Mouse (Mus musculus) MEL (cell line): ENCODE measurements at regions not wholly inside any gene's neighbourhood (a gene's known extent, or its start where the extent isn't known, plus 50 kb on each side); places are given as distances from the start of the nearest gene placed in this dataset.

Source experiments
- DNase-seq: peaks from one replicate; pipeline ENCODE4 v3.0.0; 2011; ENCODE audit warnings: low read depth, low spot score
- H3K27ac ChIP-seq: 2 replicates; pipeline ENCODE4 v1.5.1; 2012; ENCODE audit warnings: low read depth, mild to moderate bottlenecking, control low read depth, low read length, moderate library complexity; ENCODE audit not compliant: control insufficient read depth
- H3K27me3 ChIP-seq, 2 experiments: fragments of 150-350 bp in 1 of 2; sonication (generic) in 1 of 2; 2 replicates each; pipeline ENCODE4 v1.6.1; 2012; ENCODE audit warnings: low read length in 2 of 2, mild to moderate bottlenecking in 2 of 2, improper control_type of control experiment in 1 of 2, moderate library complexity in 1 of 2; ENCODE audit not compliant: insufficient read depth in 2 of 2, control insufficient read depth in 1 of 2
- H3K36me3 ChIP-seq, 2 experiments: 2 replicates each; pipeline ENCODE4 v1.6.1; 2012 to 2014; ENCODE audit warnings: low read length in 2 of 2, improper control_type of control experiment in 1 of 2, inconsistent platforms in 1 of 2, mild to moderate bottlenecking in 1 of 2; ENCODE audit not compliant: insufficient read depth in 2 of 2, control insufficient read depth in 1 of 2
- H3K4me1 ChIP-seq, 2 experiments: fragments of 150-350 bp in 1 of 2; sonication (generic) in 1 of 2; 2 replicates each; pipeline ENCODE4 v1.6.1; 2012; ENCODE audit warnings: low read length in 2 of 2, improper control_type of control experiment in 1 of 2, mild to moderate bottlenecking in 1 of 2; ENCODE audit not compliant: insufficient read depth in 2 of 2, control insufficient read depth in 1 of 2
- H3K4me3 ChIP-seq, 2 experiments: fragments of 150-350 bp in 1 of 2; sonication (generic) in 1 of 2; 2 replicates each; pipeline ENCODE4 v1.5.1; 2012; ENCODE audit warnings: low read depth in 2 of 2, low read length in 2 of 2, mild to moderate bottlenecking in 2 of 2, moderate library complexity in 2 of 2, control low read depth in 1 of 2, improper control_type of control experiment in 1 of 2; ENCODE audit not compliant: control insufficient read depth in 1 of 2, insufficient read depth in 1 of 2
- H3K79me2 ChIP-seq: 2 replicates; pipeline ENCODE4 v1.6.1; 2012; ENCODE audit warnings: mild to moderate bottlenecking, low read length, moderate library complexity; ENCODE audit not compliant: control insufficient read depth, poor library complexity, insufficient read depth
- H3K9ac ChIP-seq: 2 replicates; pipeline ENCODE4 v1.6.1; 2012; ENCODE audit warnings: low read depth, mild to moderate bottlenecking, control low read depth, low read length, moderate library complexity; ENCODE audit not compliant: control insufficient read depth, poor library complexity, severe bottlenecking
- H3K9me3 ChIP-seq: fragments of 150-350 bp; sonication (generic); replicated peaks from 2 replicates; pipeline ENCODE4 v1.6.1; 2012; ENCODE audit warnings: mild to moderate bottlenecking, low read length, improper control_type of control experiment, moderate library complexity; ENCODE audit not compliant: insufficient read depth
- E2F4 ChIP-seq: IDR thresholded peaks from 2 replicates; pipeline ENCODE4 v1.6.1; 2011; ENCODE audit warnings: low read depth, low read length, improper control_type of control experiment, borderline replicate concordance
- ELF1 ChIP-seq: IDR thresholded peaks from 2 replicates; pipeline ENCODE4 v1.6.1; 2014; ENCODE audit warnings: low read depth, mild to moderate bottlenecking, inconsistent platforms, low read length, improper control_type of control experiment, moderate library complexity
- ETS1 ChIP-seq: IDR thresholded peaks from 2 replicates; pipeline ENCODE4 v1.6.1; 2012; ENCODE audit warnings: low read depth, mild to moderate bottlenecking, inconsistent platforms, low read length, improper control_type of control experiment, moderate library complexity
- GABPA ChIP-seq: IDR thresholded peaks from 2 replicates; pipeline ENCODE4 v1.6.1; 2012; ENCODE audit warnings: low read depth, mild to moderate bottlenecking, inconsistent platforms, low read length, improper control_type of control experiment, moderate library complexity
- GATA1 ChIP-seq: IDR thresholded peaks from 2 replicates; pipeline ENCODE4 v1.6.1; 2011; ENCODE audit warnings: low read depth, low read length, improper control_type of control experiment
- KAT2A ChIP-seq: conservative IDR thresholded peaks from 2 replicates; pipeline ENCODE4 v1.6.1; 2012; ENCODE audit warnings: low read depth, low read length, improper control_type of control experiment, inconsistent platforms
- MAFK ChIP-seq: IDR thresholded peaks from 2 replicates; pipeline ENCODE4 v1.6.1; 2011; ENCODE audit warnings: low read depth, mild to moderate bottlenecking, low read length, improper control_type of control experiment, borderline replicate concordance
- MEF2A ChIP-seq: IDR thresholded peaks from 2 replicates; pipeline ENCODE4 v1.6.1; 2014; ENCODE audit warnings: low read depth, mild to moderate bottlenecking, inconsistent platforms, low read length, improper control_type of control experiment; ENCODE audit not compliant: poor library complexity, insufficient replicate concordance, severe bottlenecking; ENCODE audit errors: extremely low read depth
- MYB ChIP-seq: IDR thresholded peaks from 2 replicates; pipeline ENCODE4 v1.6.1; 2011; ENCODE audit warnings: mild to moderate bottlenecking, low read depth, low read length, improper control_type of control experiment
- MYC ChIP-seq: IDR thresholded peaks from 2 replicates; pipeline ENCODE4 v1.6.1; 2011; ENCODE audit warnings: low read depth, mild to moderate bottlenecking, low read length, improper control_type of control experiment, moderate library complexity
- NELFE ChIP-seq: IDR thresholded peaks from 2 replicates; pipeline ENCODE4 v1.6.1; 2011; ENCODE audit warnings: low read depth, low read length, improper control_type of control experiment
- NRF1 ChIP-seq: IDR thresholded peaks from 2 replicates; pipeline ENCODE4 v1.6.1; 2014; ENCODE audit warnings: low read depth, mild to moderate bottlenecking, inconsistent platforms, low read length, improper control_type of control experiment, moderate library complexity; ENCODE audit not compliant: poor library complexity, insufficient read depth, severe bottlenecking
- POLR2A ChIP-seq, 2 experiments: IDR thresholded peaks; 2 replicates each; pipeline ENCODE4 v1.6.1; 2011 to 2012; ENCODE audit warnings: low read length in 2 of 2, mild to moderate bottlenecking in 2 of 2, control low read depth in 1 of 2, improper control_type of control experiment in 1 of 2, low read depth in 1 of 2, moderate library complexity in 1 of 2; ENCODE audit not compliant: control insufficient read depth in 1 of 2, insufficient read depth in 1 of 2, poor library complexity in 1 of 2
- POLR2AphosphoS5 ChIP-seq: IDR thresholded peaks from 2 replicates; pipeline ENCODE4 v1.6.1; 2012; ENCODE audit warnings: low read depth, borderline replicate concordance, mild to moderate bottlenecking, inconsistent platforms, low read length, moderate library complexity, mixed read lengths
- SIN3A ChIP-seq: IDR thresholded peaks from 2 replicates; pipeline ENCODE4 v1.6.1; 2012; ENCODE audit warnings: low read length, improper control_type of control experiment, inconsistent platforms
- TBP ChIP-seq: IDR thresholded peaks from 2 replicates; pipeline ENCODE4 v1.8.0; 2011; ENCODE audit warnings: low read depth, low read length, improper control_type of control experiment
- USF1 ChIP-seq: IDR thresholded peaks from 2 replicates; pipeline ENCODE4 v1.6.1; 2014; ENCODE audit warnings: low read depth, mild to moderate bottlenecking, inconsistent platforms, low read length, improper control_type of control experiment, moderate library complexity
- ZKSCAN1 ChIP-seq: IDR thresholded peaks from 2 replicates; pipeline ENCODE4 v1.6.1; 2012; ENCODE audit warnings: low read depth, mild to moderate bottlenecking, inconsistent platforms, low read length, improper control_type of control experiment, moderate library complexity

GRCm38 (mm10) chr3:133685393-133685792, 140.5 kb upstream of the Tet2 start:
- TF ChIP-seq MEF2A (no peak), SIN3A (no peak), NELFE (no peak), E2F4 (no peak)
- Histone ChIP-seq H3K4me3 (no peak overlapping the region), H3K27ac (no peak overlapping the region), H3K27me3 (no peaks in the 10 kb centered on the region), H3K9ac (no peak overlapping the region), H3K36me3 (no peaks in the 10 kb centered on the region), H3K79me2 (no peaks in the 10 kb centered on the region), H3K4me1 (no peaks in the 10 kb centered on the region), H3K9me3 (no peaks in the 10 kb centered on the region)
- DNase-seq, result no peak

- no peaks in the 10 kb centered on the region; a peak in 1 of 4 replicates for H3K27me3 ChIP-seq
- no peak overlapping the region for H3K27ac ChIP-seq
- no peaks in the 10 kb centered on the region for H3K79me2 ChIP-seq
- no peak overlapping the region for H3K4me3 ChIP-seq
- H3K9me3 ChIP-seq, result no peaks in the 10 kb centered on the region
- DNase-seq, result no peak
- no peak overlapping the region for H3K9ac ChIP-seq
- no peak for TF ChIP-seq ZKSCAN1
- TF ChIP-seq NELFE, result no peak
- TF ChIP-seq KAT2A, result no peak
- no peak for TF ChIP-seq MYC
- no peak for TF ChIP-seq POLR2AphosphoS5
- TF ChIP-seq MYB, result no peak
- no peak for TF ChIP-seq POLR2A (IDR thresholded peaks at IDR 0.05; ENCODE audit: control insufficient read depth in 1 of 2, insufficient read depth in 1 of 2, low read depth in 1 of 2, low read length in 2 of 2, poor library complexity in 1 of 2)
- no peak for TF ChIP-seq NRF1
- TF ChIP-seq MAFK, result no peak
- no peak for TF ChIP-seq GATA1
- no peak for TF ChIP-seq USF1
- TF ChIP-seq ETS1, result no peak
- TF ChIP-seq GABPA, result no peak
- TF ChIP-seq TBP, result no peak
- no peak for TF ChIP-seq ELF1
- H3K4me1 ChIP-seq, result no peaks in the 10 kb centered on the region
- no peaks in the 10 kb centered on the region for H3K36me3 ChIP-seq
Measured at GRCm38 (mm10) chr3:133694057-133694456, 149.1 kb upstream of the Tet2 start.
